13 mouse cellular contexts compared by ENCODE assay signal in the genomic region with DNA sequence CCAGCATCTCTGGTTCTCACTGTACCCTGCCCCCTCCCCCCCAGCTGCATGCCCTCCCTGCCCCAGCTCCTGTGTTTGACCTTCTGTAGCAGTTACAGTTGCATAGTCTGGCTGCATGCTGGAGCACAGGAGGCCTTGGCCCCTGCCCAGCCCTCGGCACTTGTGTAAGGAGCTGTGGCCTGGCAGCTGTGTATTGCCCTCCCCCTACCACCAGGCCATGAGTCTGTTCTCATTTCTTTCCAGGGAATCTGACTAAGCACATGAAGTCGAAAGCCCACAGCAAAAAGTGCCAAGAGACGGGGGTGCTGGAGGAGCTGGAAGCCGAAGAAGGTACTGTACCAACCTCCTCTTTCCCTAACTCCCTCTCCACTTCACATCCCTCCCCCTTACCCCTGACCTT. TPM values are rescaled to one million over a fixed set of nuclear protein-coding genes. Genes with fewer than 3 reads are reported as not detected.
A peak's percentile ranks its signal among the peaks of the same experiment; 100 is the strongest.
DNase-seq lines count a peak whose midpoint lies in the region; ATAC-seq and TF ChIP-seq lines count a peak whose summit lies in the region.
"Had no signal": no experiment of that assay in that cellular context is flagged by ENCODE, and none has a peak within 500 bp of the region (broad histone marks: within the 10 kb centered on the region; RNA-seq: fewer than 3 reads in every experiment).

No protein-coding gene starts in this region.

- H3K4me2 ChIP-seq in embryonic facial prominence, embryonic 14.5 days (ENCODE audit: low read depth, low read length) = no peak overlapping the region
- H3K4me2 ChIP-seq in midbrain, postnatal 0 days (ENCODE audit: low read depth, low read length, poor library complexity, severe bottlenecking) = no peak overlapping the region
- no peak overlapping the region for H3K4me2 ChIP-seq in midbrain, embryonic 13.5 days (replicated peaks)
- H3K4me2 ChIP-seq in myocyte (ENCODE audit: low read depth) = peak overlapping the region; percentile 16
- H3K4me2 ChIP-seq: embryonic facial prominence, embryonic 12.5 days; limb, embryonic 13.5 days had no signal

- H3K27me3 ChIP-seq in embryonic facial prominence, embryonic 14.5 days (replicated peaks; ENCODE audit: control insufficient read depth, insufficient read depth, low read length) = no peaks in the 10 kb centered on the region
- H3K27me3 ChIP-seq in embryonic facial prominence, embryonic 10.5 days (replicated peaks; ENCODE audit: low read depth, poor library complexity, severe bottlenecking) = no peaks in the 10 kb centered on the region
- no peaks in the 10 kb centered on the region for H3K27me3 ChIP-seq in midbrain, postnatal 0 days (ENCODE audit: insufficient read depth, low read length)
- no peaks in the 10 kb centered on the region for H3K27me3 ChIP-seq in midbrain, embryonic 13.5 days
- H3K27me3 ChIP-seq in myocyte (ENCODE audit: control insufficient read depth, insufficient read depth, insufficient read length) = no peaks in the 10 kb centered on the region
- H3K27me3 ChIP-seq: embryonic facial prominence, embryonic 12.5 days; limb, embryonic 13.5 days had no signal

- peak; percentile 62 for DNase-seq in embryonic facial prominence, embryonic 14.5 days (ENCODE audit: low spot score)
- no peak for DNase-seq in embryonic facial prominence, embryonic 10.5 days (ENCODE audit: low spot score)
- DNase-seq in midbrain, postnatal 0 days (ENCODE audit: low spot score) = peak; percentile 66
- peak; percentile 59 for DNase-seq in heart, adult 8-10 months (ENCODE audit: low spot score)
- no peak for DNase-seq in thymus, postnatal 25 days
- DNase-seq: B cell, adult 2 months had no signal

- no peaks in the 10 kb centered on the region for H3K4me1 ChIP-seq in embryonic facial prominence, embryonic 14.5 days (ENCODE audit: control insufficient read depth, insufficient read depth, low read length)
- H3K4me1 ChIP-seq in embryonic facial prominence, embryonic 10.5 days = peaks cover 16% of the 10 kb centered on the region
- no peaks in the 10 kb centered on the region for H3K4me1 ChIP-seq in midbrain, postnatal 0 days (ENCODE audit: insufficient read depth, low read length)
- 0 out of 2 replicates have a peak, but pooled peaks cover 4% of the 10 kb centered on the region for H3K4me1 ChIP-seq in midbrain, embryonic 13.5 days (replicated peaks)
- H3K4me1 ChIP-seq: embryonic facial prominence, embryonic 12.5 days had no signal

- 65% methylated on average over 4 of the region's 4 CpGs for WGBS in embryonic facial prominence, embryonic 14.5 days
- 83% methylated on average over 4 of the region's 4 CpGs for WGBS in embryonic facial prominence, embryonic 10.5 days
- 82% methylated on average over 4 of the region's 4 CpGs for WGBS in midbrain, postnatal 0 days
- 89% methylated on average over 4 of the region's 4 CpGs for WGBS in midbrain, embryonic 13.5 days

- TF ChIP-seq POLR2A in myocyte (IDR thresholded peaks at IDR 0.05; ENCODE audit: insufficient read length, low read depth) = no peak

- no peak overlapping the region for H3K27ac ChIP-seq in embryonic facial prominence, embryonic 14.5 days (replicated peaks; ENCODE audit: low read depth, low read length)
- H3K27ac ChIP-seq in embryonic facial prominence, embryonic 10.5 days (replicated peaks) = no peak overlapping the region
- no peak overlapping the region for H3K27ac ChIP-seq in midbrain, postnatal 0 days (ENCODE audit: low read depth, low read length)
- no peak overlapping the region for H3K27ac ChIP-seq in midbrain, embryonic 13.5 days
- H3K27ac ChIP-seq: embryonic facial prominence, embryonic 12.5 days; limb, embryonic 13.5 days had no signal

- no peaks in the 10 kb centered on the region for H3K9me3 ChIP-seq in embryonic facial prominence, embryonic 14.5 days (ENCODE audit: control insufficient read depth, low read length)
- H3K9me3 ChIP-seq in embryonic facial prominence, embryonic 10.5 days = no peaks in the 10 kb centered on the region
- H3K9me3 ChIP-seq in midbrain, postnatal 0 days (ENCODE audit: low read length) = no peaks in the 10 kb centered on the region
- no peaks in the 10 kb centered on the region for H3K9me3 ChIP-seq in midbrain, embryonic 13.5 days
- H3K9me3 ChIP-seq: embryonic facial prominence, embryonic 12.5 days; limb, embryonic 13.5 days had no signal

- no peak overlapping the region for H3K4me3 ChIP-seq in embryonic facial prominence, embryonic 14.5 days (ENCODE audit: low read depth, low read length)
- no peak overlapping the region for H3K4me3 ChIP-seq in embryonic facial prominence, embryonic 10.5 days
- no peak overlapping the region for H3K4me3 ChIP-seq in midbrain, postnatal 0 days (ENCODE audit: low read depth, low read length)
- no peak overlapping the region for H3K4me3 ChIP-seq in midbrain, embryonic 13.5 days (replicated peaks)
- no peak overlapping the region for H3K4me3 ChIP-seq in myocyte
- H3K4me3 ChIP-seq: embryonic facial prominence, embryonic 12.5 days; limb, embryonic 13.5 days had no signal

- TF ChIP-seq CTCF in midbrain, postnatal 0 days (IDR thresholded peaks at IDR 0.05) = no peak

- ATAC-seq in embryonic facial prominence, embryonic 14.5 days (ENCODE audit: low read depth) = no peak
- ATAC-seq in midbrain, postnatal 0 days (ENCODE audit: low FRiP score) = no peak
- ATAC-seq in midbrain, embryonic 13.5 days = no peak
- no peak for ATAC-seq in cerebellum, adult (ENCODE audit: insufficient number of reproducible peaks, low FRiP score, low TSS enrichment)
- ATAC-seq: activated CD4-positive, CD25-positive, alpha-beta regulatory T cell, adult 4 months had no signal

- H3ac ChIP-seq in myocyte (ENCODE audit: control insufficient read depth, insufficient read length) = no peak overlapping the region

- no peaks in the 10 kb centered on the region for H3K79me2 ChIP-seq in myocyte (ENCODE audit: control insufficient read depth, insufficient read depth)

- H3K9ac ChIP-seq in embryonic facial prominence, embryonic 14.5 days (ENCODE audit: low read depth, low read length) = no peak overlapping the region
- H3K9ac ChIP-seq in midbrain, postnatal 0 days (replicated peaks; ENCODE audit: low read length, poor library complexity, severe bottlenecking) = no peak overlapping the region
- H3K9ac ChIP-seq in midbrain, embryonic 13.5 days (replicated peaks) = no peak overlapping the region
- H3K9ac ChIP-seq: embryonic facial prominence, embryonic 12.5 days; limb, embryonic 13.5 days had no signal

- H3K36me3 ChIP-seq in embryonic facial prominence, embryonic 14.5 days (ENCODE audit: control insufficient read depth, insufficient read depth, low read length) = no peaks in the 10 kb centered on the region
- H3K36me3 ChIP-seq in embryonic facial prominence, embryonic 10.5 days (replicated peaks) = no peaks in the 10 kb centered on the region
- H3K36me3 ChIP-seq in midbrain, postnatal 0 days (ENCODE audit: insufficient read depth, low read length) = peaks cover 12% of the 10 kb centered on the region; the same call in 1 of the 2 replicates
- H3K36me3 ChIP-seq in midbrain, embryonic 13.5 days = no peaks in the 10 kb centered on the region
- no peaks in the 10 kb centered on the region for H3K36me3 ChIP-seq in myocyte (ENCODE audit: control insufficient read depth, insufficient read depth)
- H3K36me3 ChIP-seq: embryonic facial prominence, embryonic 12.5 days; limb, embryonic 13.5 days had no signal

TF ChIP-seq in myocyte, 11 proteins besides CTCF, POLR2A, EP300 and RAD21:
- TF ChIP-seq MAX (IDR thresholded peaks at IDR 0.05; ENCODE audit: low read depth) (no peak), REST (IDR thresholded peaks at IDR 0.05; ENCODE audit: insufficient read depth, insufficient read length) (no peak), USF1 (IDR thresholded peaks at IDR 0.05; ENCODE audit: low read depth) (no peak), TCF12 (IDR thresholded peaks at IDR 0.05; ENCODE audit: insufficient read depth, poor library complexity, severe bottlenecking) (peak; percentile 68), E2F4 (IDR thresholded peaks at IDR 0.05; ENCODE audit: insufficient read depth) (no peak), SRF (IDR thresholded peaks at IDR 0.05; ENCODE audit: control insufficient read depth, insufficient read length, low read depth) (no peak), MYOG (IDR thresholded peaks at IDR 0.05; ENCODE audit: control insufficient read depth in 1 of 3, insufficient read depth in 1 of 3, insufficient read length in 2 of 3, low read depth in 2 of 3) (peak; percentile 72 to 97 (median 87)), TCF3 (IDR thresholded peaks at IDR 0.05; ENCODE audit: insufficient read length, low read depth) (peak; percentile 83), MYOD1 (IDR thresholded peaks at IDR 0.05; ENCODE audit: control insufficient read depth in 1 of 3, insufficient read length in 2 of 3, low read depth in 2 of 3) (peak in 2 of 3 experiments; percentile 84 to 91), POLR2AphosphoS2 (IDR thresholded peaks at IDR 0.05; ENCODE audit: insufficient read length, low read depth) (no peak), CEBPB (IDR thresholded peaks at IDR 0.05; ENCODE audit: insufficient read depth, poor library complexity, severe bottlenecking) (no peak)

RNA-seq across cellular contexts. Expression of a gene that starts 33.0 kb away (rescaled TPM):
- polyA plus RNA-seq in embryonic facial prominence, embryonic 14.5 days (2014; fragmentation: Nextera tagmentation; extraction: Ambion mirVana) = 3.0 and 4.0 TPM in 2 replicates
- not detected in 2 replicates for polyA plus RNA-seq in embryonic facial prominence, embryonic 10.5 days (2016; fragmentation: Nextera tagmentation; extraction: Ambion mirVana)
- total RNA-seq in midbrain, postnatal 0 days (2014; rRNA removed) = 0.38 TPM in 1 of 2 replicates, not detected in the other
- 0.10 and 0.29 TPM in 2 replicates for polyA plus RNA-seq in midbrain, postnatal 0 days (2015; fragmentation: Nextera tagmentation; extraction: Ambion mirVana)
- polyA plus RNA-seq in midbrain, embryonic 13.5 days (2015; fragmentation: Nextera tagmentation; extraction: Ambion mirVana) = not detected in 2 replicates
- not detected for total RNA-seq in heart, adult 8-10 months (2022)
- polyA plus RNA-seq in myocyte (2012; fragmentation: generic; extraction: Trizol) = not detected
- polyA plus RNA-seq: activated CD4-positive, CD25-positive, alpha-beta regulatory T cell, adult 4 months; testis, adult 2 months had no signal

Comparison
In these comparisons a context has a peak if more than half of its experiments do, and no peak if none do; other contexts are left out.
1. DNase-seq: peak in embryonic facial prominence, embryonic 14.5 days (single experiment), midbrain, postnatal 0 days (single experiment) and heart, adult 8-10 months (single experiment); none in embryonic facial prominence, embryonic 10.5 days (single experiment) and thymus, postnatal 25 days (single experiment).